Mouse (Mus musculus) embryo, embryonic 10 days (tissue): Measurements from ENCODE around the gene Rrp8.
A peak's percentile ranks its signal among the peaks of the same experiment; 100 is the strongest.
"Not testable (repeated sequence)": the region's sequence is repeated elsewhere in the genome, so short reads cannot be mapped to it uniquely, and the experiment has no call there.

Source experiments
- DNase-seq: peaks from one replicate; pipeline ENCODE4 v3.0.0-alpha.2; 2015; ENCODE audit warnings: low spot score

Gene Rrp8

GRCm38 (mm10) chr7:105743926-105744590, 6.9 kb upstream of the Rrp8 start, which contains the start of gene Taf10:
TSS of gene Taf10 (minus strand) at chr7:105744361.
- peak; percentile 97 for DNase-seq

DNA sequence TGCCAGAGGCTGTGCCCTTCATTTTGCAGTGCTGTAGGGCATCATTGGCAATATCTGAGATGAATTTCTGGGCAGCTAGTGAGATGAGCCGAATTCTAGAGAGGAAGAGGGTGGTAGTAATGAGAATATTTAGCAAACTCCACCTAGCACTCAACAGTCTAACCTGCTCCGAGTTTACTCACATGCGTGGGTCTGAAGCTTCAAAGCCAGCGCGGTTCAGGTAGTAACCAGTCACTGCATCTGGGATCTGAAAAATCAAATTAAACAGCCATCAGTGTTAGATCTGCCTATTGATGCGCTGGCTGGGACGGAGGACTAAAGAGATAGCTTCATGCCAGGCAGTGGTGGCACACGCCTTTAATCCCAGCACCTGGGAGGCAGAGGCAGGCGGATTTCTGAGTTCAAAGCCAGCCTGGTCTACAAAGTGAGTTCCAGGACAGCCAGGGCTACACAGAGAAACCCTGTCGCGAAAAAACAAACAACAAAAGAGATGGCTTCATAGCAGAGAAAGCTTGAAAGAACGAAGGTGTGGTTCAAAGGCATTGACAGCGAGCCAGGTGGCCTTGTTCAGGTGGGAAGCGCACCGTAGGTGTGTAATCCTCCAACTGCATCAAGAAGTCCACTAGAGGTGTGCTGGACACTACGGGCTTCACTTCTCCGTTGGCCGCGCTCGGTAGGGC, 6.2 kb upstream of the Rrp8 start:
- not testable (repeated sequence) for DNase-seq

DNA sequence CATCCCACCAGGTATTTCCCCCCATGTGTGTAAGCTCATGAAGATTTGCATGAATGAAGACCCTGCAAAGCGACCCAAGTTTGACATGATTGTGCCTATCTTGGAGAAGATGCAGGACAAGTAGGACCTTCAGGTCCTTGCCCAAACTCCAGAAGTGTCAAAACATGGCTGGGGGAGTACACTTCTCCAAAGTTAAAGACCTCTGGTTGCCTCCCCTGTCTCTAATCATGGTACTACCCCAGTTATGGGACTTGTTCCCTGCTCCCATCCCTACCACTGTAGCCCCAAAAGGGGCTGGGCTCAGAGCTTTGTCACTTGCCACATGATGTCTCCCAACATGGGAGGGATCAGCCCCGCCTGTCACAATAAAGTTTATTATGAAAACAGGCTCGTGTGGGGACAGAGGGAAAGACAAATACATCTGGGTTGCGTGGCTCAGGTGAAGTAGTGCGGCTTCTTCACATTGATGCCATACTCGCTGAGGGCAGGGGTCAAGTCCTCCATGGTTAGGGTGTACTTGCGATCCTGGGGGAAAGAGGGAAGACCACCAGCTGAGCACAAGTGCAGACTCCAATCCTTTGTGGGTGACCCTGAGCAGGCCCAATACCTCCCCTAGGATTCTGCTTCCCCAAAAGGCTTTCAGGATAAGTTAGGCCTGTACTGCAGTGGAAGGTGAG, 5.5 kb upstream of the Rrp8 start:
- DNase-seq: not testable (repeated sequence)

GRCm38 (mm10) chr7:105741978-105742377, 4.8 kb upstream of the Rrp8 start:
- DNase-seq: no peak

DNA sequence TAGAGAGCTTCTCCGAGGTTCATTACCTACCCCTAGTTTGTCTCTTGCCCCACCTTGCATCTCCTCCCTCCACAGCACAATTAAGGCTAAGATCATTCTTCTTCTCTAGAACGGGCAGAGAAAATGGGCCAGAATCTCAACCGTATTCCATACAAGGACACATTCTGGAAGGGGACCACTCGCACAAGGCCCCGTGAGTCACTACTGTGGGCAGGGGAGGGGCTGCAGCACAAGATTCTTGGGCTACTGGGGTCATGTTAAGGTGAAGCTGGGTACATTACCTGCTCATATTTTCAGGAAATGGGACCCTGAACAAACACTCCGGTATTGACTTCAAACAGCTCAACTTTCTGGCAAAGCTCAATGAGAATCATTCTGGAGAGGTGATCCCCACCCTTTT, 3.7 kb upstream of the Rrp8 start:
- DNase-seq: no peak

DNA sequence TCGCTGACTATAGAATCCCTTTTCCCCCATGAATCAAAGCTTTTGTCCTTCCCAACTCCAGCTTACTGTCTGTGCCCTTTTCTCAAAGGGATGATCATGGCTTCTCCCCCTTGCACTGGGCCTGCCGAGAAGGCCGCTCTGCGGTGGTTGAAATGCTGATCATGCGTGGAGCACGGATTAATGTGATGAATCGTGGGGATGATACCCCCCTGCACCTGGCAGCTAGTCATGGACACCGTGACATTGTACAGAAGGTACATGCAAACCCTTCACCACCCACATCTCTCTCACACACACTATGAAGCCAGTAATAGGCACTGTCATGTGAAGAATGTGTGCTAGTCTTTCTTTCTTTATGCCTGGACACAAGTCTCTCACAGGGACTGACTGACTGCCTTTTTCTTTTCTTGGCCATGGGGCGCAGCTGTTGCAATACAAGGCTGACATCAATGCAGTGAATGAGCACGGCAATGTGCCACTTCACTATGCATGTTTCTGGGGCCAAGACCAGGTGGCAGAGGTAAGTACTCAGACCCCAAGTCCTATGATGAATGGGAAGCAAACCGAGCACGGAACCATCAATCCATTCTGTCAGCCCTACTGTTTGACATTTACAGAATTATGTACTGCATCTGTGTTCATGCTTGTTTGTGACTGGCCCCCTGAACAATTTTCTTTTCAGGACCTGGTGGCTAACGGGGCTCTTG, 3.1 kb upstream of the Rrp8 start:
- DNase-seq: no peak

DNA sequence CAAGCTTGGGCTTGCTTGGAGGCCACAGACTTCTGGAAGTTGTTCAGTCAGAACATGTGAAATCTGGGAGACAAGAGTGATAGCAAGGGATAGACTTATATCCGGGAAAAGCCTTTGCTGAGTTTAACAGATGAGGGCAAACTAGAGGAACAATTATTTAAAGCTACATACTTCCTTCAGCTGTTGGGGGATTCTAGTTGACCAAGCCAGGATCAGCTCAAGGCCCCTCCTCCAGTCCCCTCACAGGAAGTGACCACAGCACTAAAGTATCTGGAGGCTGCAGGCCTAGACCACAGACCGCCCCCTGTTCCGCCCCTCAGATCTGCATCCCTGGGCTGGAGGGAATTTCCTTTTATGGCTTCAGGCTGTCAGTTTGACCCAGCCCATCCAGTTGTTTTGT, 1.8 kb upstream of the Rrp8 start:
- DNase-seq: peak; percentile 81

- no peak for DNase-seq
These were observed 1.1 kb upstream of the Rrp8 start for GRCm38 (mm10) chr7:105738286-105738685.

GRCm38 (mm10) chr7:105737648-105738047, 463 bp upstream of the Rrp8 start:
- no peak for DNase-seq

DNA sequence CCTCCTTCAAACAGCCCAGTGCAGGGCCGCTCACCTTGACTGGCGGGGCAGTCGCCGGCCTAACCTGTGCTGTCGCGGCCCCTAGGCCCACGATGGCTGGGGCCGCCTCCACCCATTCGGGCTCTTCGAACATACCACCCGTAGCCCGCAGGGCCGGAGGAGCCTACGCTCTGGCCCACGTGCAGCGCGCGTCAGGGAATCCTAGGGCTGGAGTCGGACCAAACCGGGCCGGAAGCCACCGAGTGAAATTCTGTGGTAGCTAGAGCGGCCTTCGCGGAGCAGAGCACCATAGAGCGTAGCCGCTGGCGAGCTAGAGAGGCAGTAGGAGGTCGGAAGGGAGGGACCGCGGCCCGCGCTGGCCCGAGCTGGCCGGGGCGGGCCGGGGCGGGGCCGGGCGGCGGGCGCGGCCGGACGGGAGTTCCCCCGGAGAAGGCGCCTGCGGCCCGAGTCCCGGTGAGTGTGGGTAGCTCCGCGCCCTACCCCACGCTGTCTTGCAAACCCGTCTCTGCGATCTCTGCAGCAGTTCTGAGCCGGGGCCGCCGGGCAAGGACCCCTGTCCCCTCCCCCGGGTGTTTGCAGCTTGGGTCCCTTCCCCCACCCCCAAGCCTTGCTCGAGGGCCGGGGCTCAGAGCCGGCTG, 802 bp downstream of the Rrp8 start, which contains the start of gene Ilk:
Gene Ilk (plus strand): TSS at position 329 of the 638 bp plus-strand sequence.
- DNase-seq: peak; percentile 93

DNA sequence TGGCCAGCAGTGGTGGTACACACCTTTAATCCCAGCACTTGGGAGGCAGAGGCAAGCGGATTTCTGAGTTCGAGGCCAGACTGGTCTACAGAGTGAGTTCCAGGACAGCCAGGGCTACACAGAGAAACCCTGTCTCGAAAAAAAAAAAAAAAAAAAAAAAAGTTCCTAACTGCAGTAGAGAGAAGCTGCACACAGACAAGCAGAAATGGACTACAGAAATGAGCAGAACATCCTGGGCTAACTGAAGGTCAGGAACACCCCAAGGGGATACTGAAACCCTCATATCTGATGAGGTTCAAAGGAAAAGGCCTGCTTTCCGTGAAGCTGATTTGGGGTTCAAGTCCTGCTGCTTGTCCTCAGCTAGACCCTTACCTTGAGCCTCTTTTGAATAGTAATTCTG, 1.7 kb downstream of the Rrp8 start:
- not testable (repeated sequence) for DNase-seq

GRCm38 (mm10) chr7:105734826-105735225, 2.4 kb downstream of the Rrp8 start:
- DNase-seq: no peak

DNA sequence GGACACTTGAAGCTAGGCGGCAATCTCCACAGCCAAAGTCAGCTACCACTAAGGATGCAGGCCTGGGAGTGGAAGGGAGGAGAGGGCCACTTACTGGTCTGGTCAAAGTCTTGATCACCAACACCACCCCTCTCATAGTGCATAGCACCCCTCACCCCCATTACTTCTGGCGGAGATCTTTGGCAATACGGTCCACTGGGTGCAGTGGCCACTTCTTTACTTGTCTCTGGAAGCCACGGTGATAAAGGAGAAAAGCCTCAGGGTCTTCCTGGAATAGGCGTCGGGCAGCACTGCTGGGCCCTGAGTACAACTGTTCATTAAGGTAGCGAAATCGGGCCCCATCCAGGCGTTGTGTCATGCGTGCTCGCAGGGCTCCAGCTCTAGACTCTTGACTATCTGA, 3.3 kb downstream of the Rrp8 start:
- no peak for DNase-seq

- peak; percentile 3 for DNase-seq
These were observed 8.3 kb downstream of the Rrp8 start for GRCm38 (mm10) chr7:105728701-105729428.

GRCm38 (mm10) chr7:105726980-105727325, 10.2 kb downstream of the Rrp8 start:
- DNase-seq: no peak

DNA sequence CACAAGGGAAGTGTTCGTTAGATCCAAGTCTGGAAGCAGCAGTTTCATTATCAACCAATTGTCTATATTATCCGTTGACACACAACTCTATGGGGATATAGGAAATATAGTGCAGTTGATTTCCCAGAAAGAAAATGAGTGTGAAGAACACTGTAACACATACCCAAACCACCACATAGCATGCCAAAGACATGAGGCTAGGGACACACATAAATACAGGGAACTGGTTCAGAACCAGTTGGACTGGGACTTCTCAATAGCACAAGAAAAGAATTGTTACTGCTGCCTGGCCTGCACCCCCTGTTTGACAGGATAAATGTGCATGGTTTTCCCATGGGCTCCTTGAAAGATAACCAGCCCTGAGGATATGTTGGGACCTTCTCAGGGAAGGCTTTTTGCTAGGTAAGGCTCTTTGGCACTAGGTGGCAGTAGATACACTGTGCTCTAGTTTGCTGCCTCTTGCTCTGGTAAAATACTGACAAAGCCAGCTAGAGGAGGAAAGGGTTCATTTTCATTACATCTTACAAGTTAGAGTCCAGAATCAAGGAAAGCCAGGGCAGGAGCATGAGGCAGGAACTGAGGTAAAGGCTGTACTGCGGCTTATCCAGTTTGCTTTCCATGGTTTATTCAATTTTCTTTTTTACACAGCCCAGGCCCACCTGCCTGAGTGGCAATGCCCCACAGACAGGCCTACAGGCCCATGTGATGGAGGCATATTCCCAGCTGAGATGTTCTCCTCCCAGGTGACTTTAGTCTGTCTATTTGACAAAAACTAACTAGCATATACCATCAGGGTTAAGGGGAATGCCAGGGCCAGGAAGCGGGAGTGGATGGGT, 10.8 kb downstream of the Rrp8 start:
- DNase-seq: peak; percentile 82

DNA sequence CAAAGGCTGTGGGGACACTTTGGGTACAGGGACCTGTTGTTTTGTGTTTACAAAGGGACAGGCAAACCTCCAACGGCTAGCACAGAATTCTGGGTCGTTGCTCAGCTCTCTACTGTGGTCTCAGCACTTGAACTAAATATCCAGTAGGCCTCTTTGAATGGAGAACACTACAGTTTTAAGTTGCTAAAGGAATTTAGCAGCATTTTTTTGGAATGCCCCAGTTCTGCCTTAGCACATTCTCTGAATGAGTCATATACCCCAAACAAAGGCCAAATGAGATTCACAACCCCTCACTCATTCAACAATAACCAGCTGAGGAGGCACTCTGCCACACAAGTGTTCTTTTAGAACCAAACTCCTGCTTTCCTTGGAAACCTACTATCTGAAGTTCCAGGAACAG, 15.3 kb downstream of the Rrp8 start:
- DNase-seq: no peak

GRCm38 (mm10) chr7:105715366-105715765, 21.8 kb downstream of the Rrp8 start:
- DNase-seq: no peak

GRCm38 (mm10) chr7:105708733-105709132, 28.5 kb downstream of the Rrp8 start:
- DNase-seq: no peak

GRCm38 (mm10) chr7:105703816-105704215, 33.4 kb downstream of the Rrp8 start:
- DNase-seq: no peak
